Mouse (Mus musculus): ENCODE measurements at regions not wholly inside any gene's neighbourhood (a gene's known extent, or its start where the extent isn't known, plus 50 kb on each side); places are given as distances from the start of the nearest gene placed in this dataset.

- TF ChIP-seq TAL1 (IDR thresholded peaks at IDR 0.05; ENCODE audit: low read length) (no peak), GATA1 (IDR thresholded peaks at IDR 0.05; ENCODE audit: low read length) (no peak)
These were observed 64.4 kb upstream of the Slc2a1 start for GRCm38 (mm10) chr4:119044005-119044677.

Data from erythroblast, embryonic 14.5 days (primary cell).